Comparison of ENCODE assay signal across 8 mouse cellular contexts in the genomic region with DNA sequence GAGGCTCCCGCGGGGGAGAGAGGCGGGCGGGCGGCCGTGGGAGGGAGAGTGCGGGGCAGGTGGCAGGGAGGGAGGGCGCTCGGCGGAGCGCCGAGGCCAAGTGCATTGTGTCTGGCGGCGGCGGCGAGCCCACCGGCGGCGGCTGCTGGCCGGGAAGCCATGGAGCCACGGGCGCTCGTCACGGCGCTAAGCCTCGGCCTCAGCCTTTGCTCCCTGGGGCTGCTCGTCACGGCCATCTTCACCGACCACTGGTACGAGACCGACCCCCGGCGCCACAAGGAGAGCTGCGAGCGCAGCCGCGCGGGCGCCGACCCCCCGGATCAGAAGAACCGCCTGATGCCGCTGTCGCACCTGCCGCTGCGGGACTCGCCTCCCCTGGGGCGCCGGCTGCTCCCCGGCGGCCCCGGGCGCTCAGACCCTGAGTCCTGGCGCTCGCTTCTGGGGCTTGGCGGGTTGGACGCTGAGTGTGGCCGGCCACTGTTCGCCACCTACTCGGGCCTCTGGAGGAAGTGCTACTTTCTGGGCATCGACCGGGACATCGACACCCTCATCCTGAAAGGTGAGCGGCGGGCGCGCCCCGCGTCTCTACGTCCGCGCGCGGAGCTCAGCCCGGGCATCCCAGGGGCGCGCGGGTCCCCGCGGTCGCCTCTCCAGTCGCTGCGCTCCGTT. TPM values are rescaled to one million over a fixed set of nuclear protein-coding genes. Genes with fewer than 3 reads are reported as not detected.
A peak's percentile ranks its signal among the peaks of the same experiment; 100 is the strongest.
DNase-seq lines count a peak whose midpoint lies in the region; ATAC-seq and TF ChIP-seq lines count a peak whose summit lies in the region.

A gene (plus strand): TSS at position 103 of the 669 bp plus-strand sequence.

- peaks cover 19% of the 10 kb centered on the region for H3K27me3 ChIP-seq in forebrain, embryonic 12.5 days
- H3K27me3 ChIP-seq in kidney, embryonic 15.5 days = peaks cover 55% of the 10 kb centered on the region
- peaks cover 40% of the 10 kb centered on the region for H3K27me3 ChIP-seq in liver, postnatal 0 days (ENCODE audit: insufficient read depth, low read length)

- peak within 1 kb of the TSS; percentile 75 for H3K27ac ChIP-seq in forebrain, embryonic 12.5 days
- H3K27ac ChIP-seq in kidney, embryonic 15.5 days = peak within 1 kb of the TSS; percentile 42; the same call in 1 of the 2 replicates
- no peak within 1 kb of the TSS for H3K27ac ChIP-seq in liver, postnatal 0 days (ENCODE audit: low read depth)

- no peak for TF ChIP-seq EP300 in liver, postnatal 0 days (IDR thresholded peaks at IDR 0.05; ENCODE audit: low read depth)

- 0% methylated on average over 64 of the region's 84 CpGs for WGBS in forebrain, embryonic 12.5 days
- WGBS in kidney, embryonic 15.5 days = under 1% methylated on average over 51 of the region's 84 CpGs
- under 1% methylated on average over 40 of the region's 84 CpGs for WGBS in liver, postnatal 0 days (ENCODE audit: insufficient replicate concordance)

- H3K9me3 ChIP-seq in forebrain, embryonic 12.5 days = no peaks in the 10 kb centered on the region
- no peaks in the 10 kb centered on the region for H3K9me3 ChIP-seq in kidney, embryonic 15.5 days (replicated peaks)
- H3K9me3 ChIP-seq in liver, postnatal 0 days (ENCODE audit: low read length) = no peaks in the 10 kb centered on the region

- peak within 1 kb of the TSS; percentile 82 for H3K9ac ChIP-seq in forebrain, embryonic 12.5 days
- H3K9ac ChIP-seq in kidney, embryonic 15.5 days = peak within 1 kb of the TSS; percentile 63
- no peak within 1 kb of the TSS for H3K9ac ChIP-seq in liver, postnatal 0 days (replicated peaks)

- peak; percentile 83 for ATAC-seq in forebrain, embryonic 12.5 days (ENCODE audit: low FRiP score)
- peak; percentile 83 for ATAC-seq in kidney, embryonic 15.5 days (replicated peaks; ENCODE audit: low FRiP score)
- ATAC-seq in liver, postnatal 0 days = peak; percentile 23; the same call in 1 of the 2 replicates

- H3K4me3 ChIP-seq in forebrain, embryonic 12.5 days (replicated peaks) = peak within 1 kb of the TSS; percentile 79
- peak within 1 kb of the TSS; percentile 71 for H3K4me3 ChIP-seq in kidney, embryonic 15.5 days (replicated peaks)
- peak within 1 kb of the TSS; percentile 48 for H3K4me3 ChIP-seq in liver, postnatal 0 days (ENCODE audit: low read depth, low read length)

- peak within 1 kb of the TSS; percentile 87 for H3K4me2 ChIP-seq in forebrain, embryonic 12.5 days
- H3K4me2 ChIP-seq in kidney, embryonic 15.5 days = peak within 1 kb of the TSS; percentile 92
- peak within 1 kb of the TSS; percentile 82 for H3K4me2 ChIP-seq in liver, postnatal 0 days (ENCODE audit: low read depth, low read length)

- peak; percentile 42 for DNase-seq in kidney, adult 18-20 months
- DNase-seq in kidney, adult 11 months = no peak
- DNase-seq in brain, embryonic 14.5 days (ENCODE audit: low read depth) = peak; percentile 71
- peak; percentile 21 for DNase-seq in liver, postnatal 0 days
- peak; percentile 26 for DNase-seq in ovary, postnatal 36 days (ENCODE audit: low spot score)
- no peak for DNase-seq in adipocyte (ENCODE audit: low spot score)

- no peak for TF ChIP-seq CTCF in brain, embryonic 14.5 days (IDR thresholded peaks at IDR 0.05; ENCODE audit: borderline replicate concordance, extremely low read depth, insufficient read depth, insufficient read length)
- TF ChIP-seq CTCF in liver, postnatal 0 days (IDR thresholded peaks at IDR 0.05; ENCODE audit: low read depth) = no peak

- TF ChIP-seq POLR2A in brain, embryonic 14.5 days (IDR thresholded peaks at IDR 0.05; ENCODE audit: borderline replicate concordance, extremely low read depth, insufficient read depth, insufficient read length, poor library complexity, severe bottlenecking) = peak; percentile 53

- H3K4me1 ChIP-seq in forebrain, embryonic 12.5 days = peaks cover 22% of the 10 kb centered on the region; the same call in 1 of the 2 replicates
- H3K4me1 ChIP-seq in kidney, embryonic 15.5 days = peaks cover 8% of the 10 kb centered on the region
- H3K4me1 ChIP-seq in liver, postnatal 0 days (ENCODE audit: insufficient read depth) = no peaks in the 10 kb centered on the region

- no peaks in the 10 kb centered on the region for H3K36me3 ChIP-seq in forebrain, embryonic 12.5 days (replicated peaks)
- no peaks in the 10 kb centered on the region for H3K36me3 ChIP-seq in kidney, embryonic 15.5 days
- no peaks in the 10 kb centered on the region for H3K36me3 ChIP-seq in liver, postnatal 0 days (replicated peaks; ENCODE audit: insufficient read depth, low read length)

RNA-seq across cellular contexts. Expression of the gene that starts here (rescaled TPM):
- polyA plus RNA-seq in brain, embryonic 14.5 days (2012; rRNA removed) = 31.8 and 38.1 TPM in 2 replicates
- 23.9 and 24.1 TPM in 2 replicates for polyA plus RNA-seq in forebrain, embryonic 12.5 days (2016; fragmentation: Nextera tagmentation; extraction: Ambion mirVana)
- 14.4 and 15.8 TPM in 2 replicates for polyA plus RNA-seq in kidney, embryonic 15.5 days (2015; fragmentation: Nextera tagmentation; extraction: Ambion mirVana)
- 0.24 and 0.38 TPM in 2 replicates for polyA plus RNA-seq in liver, postnatal 0 days (2015; fragmentation: Nextera tagmentation; extraction: Ambion mirVana)

Comparison
In these comparisons a context has a peak if more than half of its experiments do, and no peak if none do; other contexts are left out.
1. RNA of the gene that starts here (polyA plus RNA-seq): 31.8 to 38.1 TPM in brain, embryonic 14.5 days, 23.9 to 24.1 TPM in forebrain, embryonic 12.5 days and 14.4 to 15.8 TPM in kidney, embryonic 15.5 days; 0.24 to 0.38 TPM in liver, postnatal 0 days; every median in the first group is over 10 times any median in the second.
2. DNase-seq: peak in kidney, adult 18-20 months (single experiment), brain, embryonic 14.5 days (single experiment) and ovary, postnatal 36 days (single experiment); none in kidney, adult 11 months (single experiment) and adipocyte (single experiment).
3. Peak in DNase-seq, ATAC-seq, H3K4me3 ChIP-seq and H3K4me2 ChIP-seq in liver, postnatal 0 days; RNA of the gene not detected or under 1 TPM.
4. ATAC-seq: peak in every context shown above with its lines; median percentile 83 in forebrain, embryonic 12.5 days; 83 in kidney, embryonic 15.5 days; 23 in liver, postnatal 0 days.
5. Peak in every context shown above with its lines, with median percentiles within 50 percentile points of each other: H3K4me2 ChIP-seq and H3K4me3 ChIP-seq.